Mouse (Mus musculus): ENCODE results near the gene Gm13288.
"Not testable (repeated sequence)": the region's sequence is repeated elsewhere in the genome, so short reads cannot be mapped to it uniquely, and the experiment has no call there.

- not testable (repeated sequence) for TF ChIP-seq GATA1, TAL1 (IDR thresholded peaks at IDR 0.05; ENCODE audit: low read length)
Observed at GRCm38 (mm10) chr4:88799365-88799764, 6.0 kb upstream of the Gm13288 start, which contains the start of gene Gm13285.

All from erythroblast, embryonic 14.5 days (primary cell).